Mouse (Mus musculus) gastrocnemius, postnatal 4 days (tissue): ENCODE results near the gene Galnt13. TPM values are rescaled to one million over a fixed set of nuclear protein-coding genes. Genes with fewer than 3 reads are reported as not detected.
"Not testable (repeated sequence)": the region's sequence is repeated elsewhere in the genome, so short reads cannot be mapped to it uniquely, and the experiment has no call there.

Experiments used
- DNase-seq, 2 experiments: peaks; one replicate each; pipeline ENCODE4 v3.0.0; 2021 to 2022; ENCODE audit warnings: low spot score in 2 of 2, mixed read lengths in 2 of 2
- total RNA-seq, 2 experiments: library from RNA; stranded (reverse); gene quantifications; 2 replicates each; pipeline ENCODE4 v1.2.3; 2021

The Galnt13 gene
- total RNA-seq, 2 experiments from 2014 or later: 0.16 to 0.44 TPM

DNA sequence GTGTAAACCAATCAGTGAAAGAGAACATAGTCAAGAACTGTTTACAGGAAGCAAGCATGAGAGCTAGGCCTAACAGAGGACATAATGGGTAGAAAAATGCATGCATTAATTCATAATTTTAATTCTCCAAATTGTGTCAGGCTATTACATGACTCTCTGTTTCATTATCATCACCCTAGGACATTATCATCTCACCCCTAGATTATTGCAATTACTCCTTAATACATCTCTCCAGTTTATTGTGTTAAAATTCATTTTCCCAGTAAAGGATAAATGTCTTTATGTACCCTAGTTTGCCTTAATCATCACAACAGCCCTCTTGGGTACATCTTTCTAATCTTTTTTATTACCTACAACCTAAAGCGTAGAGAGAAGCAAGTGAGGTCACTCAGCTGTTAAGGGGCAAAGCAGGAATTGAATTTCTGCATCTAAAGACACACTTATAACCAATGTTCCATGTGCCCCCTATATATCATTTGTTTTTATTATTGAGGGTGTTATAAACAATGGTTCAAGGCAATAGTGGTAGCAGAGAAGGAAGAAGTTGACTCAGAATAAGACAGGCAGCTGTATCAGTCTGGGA, 479.1 kb downstream of the Galnt13 start:
- DNase-seq: no peak

DNA sequence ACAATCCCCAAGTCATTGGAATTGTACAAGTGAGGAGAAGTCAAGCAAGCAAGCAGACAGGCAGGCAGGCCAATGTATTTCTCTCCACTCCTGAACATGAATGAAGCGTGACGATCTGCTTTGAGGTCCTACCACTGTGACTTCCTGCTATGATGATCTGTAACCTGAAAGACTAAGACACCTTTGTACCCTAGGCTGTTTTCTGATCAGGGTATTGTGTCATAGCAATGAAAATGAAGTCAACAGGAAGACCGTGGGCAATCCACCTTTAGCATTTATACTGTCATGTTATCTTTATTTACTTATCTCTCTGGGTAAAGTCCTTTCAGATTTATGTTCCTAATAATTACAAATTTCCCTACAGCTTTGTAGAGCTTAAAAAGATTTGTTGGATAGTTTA, 500.3 kb downstream of the Galnt13 start:
- DNase-seq: no peak

DNA sequence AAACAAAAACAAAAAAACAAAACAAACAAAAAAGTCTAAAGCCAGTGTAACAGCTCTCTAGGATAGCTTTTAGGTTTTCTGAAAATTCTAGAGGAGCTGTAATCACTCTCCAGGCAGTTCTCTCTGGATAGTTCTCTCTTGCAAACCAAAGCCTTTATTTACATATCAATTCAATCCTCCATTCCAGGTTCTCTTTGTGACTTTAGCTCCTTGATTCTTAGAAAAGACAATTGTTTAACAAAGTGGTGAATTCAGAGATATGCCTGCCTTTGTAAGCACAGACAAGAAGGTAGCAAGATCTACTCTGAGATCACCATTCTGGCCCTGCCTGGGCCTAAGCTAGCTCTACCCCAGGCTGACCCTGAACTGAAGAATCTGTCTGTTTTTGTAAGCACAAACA, 501.2 kb downstream of the Galnt13 start:
- no peak for DNase-seq

DNA sequence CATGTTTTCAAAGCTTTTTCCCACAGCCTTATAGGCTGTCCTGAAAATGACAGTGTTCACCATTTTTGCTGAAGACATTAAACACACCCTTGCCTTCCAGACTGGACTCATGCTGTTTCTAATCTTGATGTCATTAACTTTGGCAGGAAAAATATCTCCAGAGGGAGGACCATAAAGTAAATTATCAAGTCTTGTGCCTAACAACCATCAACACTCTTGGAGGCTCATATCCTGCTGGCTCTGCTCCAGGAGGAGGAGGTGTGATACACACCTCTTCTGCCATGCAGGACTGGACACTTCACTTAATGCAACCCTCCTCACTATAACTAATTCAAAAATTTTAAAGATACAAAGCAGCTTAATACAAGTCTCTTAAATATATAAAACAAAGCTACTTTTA, 502.0 kb downstream of the Galnt13 start:
- DNase-seq: no peak

DNA sequence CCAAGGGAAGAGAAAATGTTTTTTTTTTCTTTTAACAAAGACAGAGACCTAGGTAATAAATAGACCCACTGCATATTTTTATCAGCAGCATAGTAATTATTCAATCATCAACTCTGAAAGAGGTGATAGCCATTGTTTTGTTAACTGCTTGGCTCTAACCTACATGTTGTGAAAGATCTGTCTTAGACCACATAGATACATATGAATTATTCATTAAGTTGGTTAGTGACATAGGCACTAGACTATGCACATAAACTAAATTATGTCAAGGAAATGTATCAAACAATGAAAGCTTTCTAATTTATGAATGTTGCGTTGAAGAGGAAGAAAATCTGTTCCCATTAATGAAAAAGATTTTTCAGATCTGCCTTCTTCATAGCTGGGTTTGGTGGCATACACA, 507.3 kb downstream of the Galnt13 start:
- no peak for DNase-seq

DNA sequence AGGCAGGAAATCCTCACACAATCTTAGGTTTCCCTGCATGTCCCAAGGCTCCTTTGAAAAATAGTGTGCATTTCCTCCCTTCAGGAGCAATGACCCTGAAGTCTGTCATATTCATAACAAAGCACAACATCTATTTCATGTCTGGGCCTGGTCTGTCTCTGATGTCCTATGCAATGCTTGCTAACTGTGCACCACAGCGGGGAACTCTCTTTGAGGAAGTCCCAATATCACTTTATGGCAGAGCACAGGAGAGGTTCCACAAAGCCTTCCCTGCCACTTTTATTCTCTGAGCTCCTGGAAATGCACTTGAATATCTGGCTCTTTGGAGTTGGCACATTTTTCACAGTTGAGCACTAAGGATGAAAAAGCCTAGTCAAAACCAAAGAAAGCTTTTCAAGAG, 547.7 kb downstream of the Galnt13 start:
- no peak for DNase-seq

DNA sequence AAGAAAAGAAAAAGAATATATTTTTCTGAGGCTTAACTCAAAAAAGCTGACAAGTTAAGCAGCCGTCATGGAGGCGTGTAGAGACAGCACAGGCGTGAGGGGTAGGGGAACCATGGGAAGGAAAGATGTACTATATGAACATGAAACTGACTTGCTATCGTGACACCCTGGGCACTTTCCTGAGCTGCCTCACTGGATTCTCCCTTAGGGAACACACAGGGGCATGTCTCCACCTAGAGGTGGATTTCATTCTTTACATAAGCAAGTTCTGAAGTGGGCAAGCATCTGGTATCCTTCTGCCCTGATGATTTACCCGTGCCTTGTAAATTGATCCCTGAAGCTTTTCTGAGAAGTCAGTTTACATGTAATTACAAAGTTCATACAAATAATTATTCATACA, 586.4 kb downstream of the Galnt13 start:
- not testable (repeated sequence) for DNase-seq

DNA sequence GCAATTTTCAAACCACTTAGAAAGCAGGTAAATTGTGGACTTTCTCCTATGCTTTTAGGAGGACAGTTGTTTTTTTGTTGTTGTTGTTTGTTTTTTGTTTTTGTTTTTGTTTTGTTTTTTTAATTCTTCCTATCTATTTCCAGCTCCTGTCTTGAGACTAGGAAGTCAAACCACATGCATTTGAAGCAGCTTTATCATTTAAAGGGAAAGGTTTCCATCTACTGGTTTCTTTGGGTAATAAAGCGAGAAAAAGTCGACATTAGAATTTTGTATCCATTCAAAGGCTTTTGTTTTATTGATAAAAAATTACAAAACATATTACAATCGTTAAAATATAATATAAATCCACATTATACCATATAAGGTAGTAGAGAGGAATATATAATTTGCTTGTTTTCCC, 598.5 kb downstream of the Galnt13 start:
- no peak for DNase-seq

DNA sequence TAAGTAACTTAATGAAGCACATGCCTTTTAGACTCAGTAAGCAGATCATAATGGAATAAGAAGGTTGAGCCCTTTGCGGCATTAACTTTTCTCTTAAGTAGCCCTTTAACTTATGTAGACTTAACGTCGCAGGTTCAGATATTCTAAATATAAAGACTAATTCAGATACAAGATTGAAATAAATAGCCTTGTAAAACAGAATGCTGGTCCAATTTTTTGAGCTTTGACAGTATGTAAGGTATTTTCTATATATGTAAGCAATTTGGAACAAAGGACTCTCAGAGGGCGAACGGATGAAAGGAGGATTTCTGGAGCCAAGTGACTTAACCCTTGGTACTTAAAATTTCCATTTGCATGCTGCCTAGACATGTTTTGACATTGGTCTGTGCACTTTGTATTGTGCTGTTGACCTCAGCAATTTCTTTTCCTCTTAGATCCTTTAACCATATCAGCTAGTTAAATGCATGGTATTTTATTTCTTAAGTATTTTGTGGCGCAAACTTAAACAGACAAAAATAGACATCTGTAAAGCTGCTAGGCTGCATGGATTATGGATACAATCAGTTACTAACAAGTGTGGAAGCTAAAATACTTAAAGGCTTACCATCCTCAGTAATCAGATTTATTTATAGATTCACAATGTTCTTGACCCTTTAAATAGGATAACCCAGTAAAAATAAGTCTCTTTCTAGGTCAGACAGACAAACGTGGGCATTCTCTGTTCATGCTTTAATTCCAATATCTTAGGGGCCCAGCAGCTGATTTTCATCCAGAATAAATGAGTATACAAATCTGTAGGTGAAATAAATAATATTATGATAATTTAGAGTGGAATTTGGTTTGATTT, 629.6 kb downstream of the Galnt13 start:
- DNase-seq: no peak

DNA sequence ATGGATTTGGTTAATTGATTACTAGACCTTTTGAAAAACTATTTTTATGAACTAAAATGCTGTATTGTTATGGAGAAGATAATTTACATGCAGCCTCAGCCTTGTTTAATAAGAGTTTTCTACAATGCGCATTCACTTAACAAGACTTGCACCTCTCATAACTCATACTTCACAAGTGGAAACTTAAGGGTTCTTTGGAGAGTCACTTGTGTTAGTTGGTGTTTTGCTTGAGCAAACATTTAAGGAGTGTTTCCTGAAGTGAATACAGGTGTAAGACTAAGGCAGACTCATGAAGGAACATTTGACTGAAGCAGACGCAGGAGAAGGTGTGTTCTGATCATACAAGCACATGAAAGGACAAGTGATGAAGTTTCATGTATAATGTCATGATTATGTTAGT, 649.5 kb downstream of the Galnt13 start:
- DNase-seq: no peak

DNA sequence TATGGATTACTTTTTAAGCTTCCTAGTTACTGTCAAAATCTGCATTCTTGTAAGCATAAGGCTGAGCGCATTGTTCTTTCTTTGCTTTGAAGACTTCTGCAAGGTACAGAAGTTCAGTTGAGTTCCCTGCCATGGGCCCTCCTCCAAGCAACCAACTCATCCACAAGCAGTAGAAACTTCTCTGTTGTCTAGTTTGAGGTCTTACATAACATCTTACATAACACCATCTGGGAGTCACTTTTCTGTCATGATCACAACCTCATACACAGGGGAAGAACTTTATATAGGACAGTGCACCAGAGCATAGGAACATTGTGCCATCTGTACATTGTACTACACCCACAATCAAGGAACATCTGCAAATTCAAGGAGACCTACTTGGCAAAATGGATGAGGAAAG, 651.9 kb downstream of the Galnt13 start:
- no peak for DNase-seq

DNA sequence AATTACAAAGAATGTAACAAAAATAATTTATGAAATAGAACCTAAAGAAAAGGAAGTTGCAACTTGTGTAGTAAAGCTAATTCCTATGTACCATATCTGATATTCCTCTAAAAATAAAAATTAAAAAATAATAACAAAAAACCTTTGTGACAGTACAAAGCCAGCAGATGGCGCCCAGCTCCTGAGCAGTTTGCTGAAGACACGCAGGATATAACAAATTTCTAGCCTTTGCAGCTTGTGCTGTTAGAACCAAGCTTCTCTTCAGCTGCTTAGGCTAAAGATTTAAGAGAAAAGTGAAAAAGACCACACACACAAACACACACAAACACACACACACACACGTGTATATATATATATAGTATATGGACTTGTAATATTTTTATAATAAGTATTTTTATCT, 654.2 kb downstream of the Galnt13 start:
- peak in 1 of 2 experiments; percentile 10 for DNase-seq

DNA sequence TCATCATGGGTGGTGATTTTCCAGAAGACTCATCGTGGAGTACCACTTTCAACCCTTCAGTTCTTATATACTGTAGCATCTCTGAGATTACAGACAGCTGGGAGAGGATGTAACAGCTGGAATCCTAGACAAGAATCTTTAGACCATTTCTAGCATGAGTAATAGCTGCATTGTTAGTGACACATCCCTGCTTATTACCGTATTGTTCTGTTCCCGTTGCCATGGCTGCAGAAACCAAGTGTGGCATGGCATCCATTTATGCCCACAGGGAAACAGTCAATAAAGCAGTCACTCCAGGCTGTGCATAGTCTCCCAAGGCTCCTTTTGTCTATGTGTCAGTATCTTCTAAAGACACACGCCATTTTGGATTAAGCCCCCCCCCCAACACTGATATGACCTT, 655.4 kb downstream of the Galnt13 start:
- no peak for DNase-seq

DNA sequence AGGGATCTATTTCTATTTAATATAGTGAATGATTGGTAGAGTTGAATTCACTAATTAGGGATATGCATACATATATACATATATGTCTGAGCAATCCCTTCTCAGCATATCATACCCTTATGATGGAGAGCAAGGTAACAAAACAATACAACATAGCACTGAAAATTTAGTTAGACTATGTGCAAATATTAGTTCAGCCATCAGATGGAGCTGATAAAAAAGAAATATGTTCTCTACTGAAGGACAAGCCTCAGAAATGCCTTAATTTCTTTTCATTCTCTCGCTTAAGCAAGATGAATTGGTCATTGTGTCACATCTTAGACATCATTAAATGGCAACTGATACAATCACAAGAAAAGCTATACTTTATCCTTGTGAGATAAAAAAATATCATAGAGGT, 663.0 kb downstream of the Galnt13 start:
- no peak for DNase-seq

DNA sequence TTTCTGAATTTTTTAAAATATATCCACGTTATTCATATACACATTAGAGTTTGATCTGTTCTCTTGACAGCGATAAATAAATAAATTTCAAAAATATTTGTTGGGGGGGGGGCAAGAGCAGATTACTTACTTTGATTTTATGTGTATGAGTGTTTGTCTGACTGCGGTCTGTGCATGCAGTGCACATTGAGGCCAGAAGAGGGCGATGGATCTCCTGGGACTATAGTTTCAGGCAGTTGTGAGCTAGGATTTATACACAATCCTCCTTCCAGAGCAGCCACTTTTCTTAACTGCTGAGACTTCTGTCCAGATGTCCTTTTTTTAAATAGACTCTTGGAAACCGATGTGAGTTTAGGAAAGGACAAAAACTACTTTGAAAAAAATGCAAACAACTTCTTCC, 665.2 kb downstream of the Galnt13 start:
- DNase-seq: peak in 1 of 2 experiments; percentile 7

DNA sequence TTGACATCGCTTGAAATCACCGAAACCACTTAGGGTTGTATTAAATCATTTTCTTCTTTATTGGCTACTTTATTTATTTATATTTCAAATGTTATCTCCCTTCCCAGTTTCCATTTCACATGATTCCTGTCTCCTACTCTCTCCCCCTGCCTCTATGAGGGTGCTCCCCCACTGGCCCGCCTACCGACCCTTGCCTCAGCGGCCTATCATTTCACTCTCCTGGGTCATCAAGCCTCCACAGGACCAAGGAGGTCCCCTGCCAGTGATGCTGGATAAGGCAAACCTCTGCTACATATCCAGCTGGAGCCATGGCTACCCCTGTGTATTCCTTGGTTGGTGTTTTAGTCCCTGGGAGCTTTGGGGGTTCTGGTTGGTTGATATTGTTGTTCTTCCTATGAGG, 667.4 kb downstream of the Galnt13 start:
- no peak for DNase-seq

DNA sequence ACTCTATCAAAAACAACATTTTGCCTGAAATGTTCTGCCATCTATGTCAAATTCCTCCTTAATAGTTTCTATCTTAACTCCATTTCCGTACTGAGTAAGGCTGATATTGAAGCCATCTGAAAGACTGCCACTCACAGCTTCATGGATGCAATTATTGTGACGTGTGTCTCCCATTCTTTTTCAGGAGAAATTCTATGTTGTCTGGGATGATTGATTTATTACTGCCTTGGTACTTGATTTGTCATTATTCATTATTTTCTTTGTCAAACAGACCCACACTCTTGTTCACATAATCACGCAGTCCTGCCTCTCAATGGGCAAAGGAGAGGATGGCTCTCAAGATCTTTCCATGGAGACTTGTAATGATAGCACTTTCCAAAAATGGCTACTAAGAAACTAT, 671.7 kb downstream of the Galnt13 start:
- DNase-seq: no peak

DNA sequence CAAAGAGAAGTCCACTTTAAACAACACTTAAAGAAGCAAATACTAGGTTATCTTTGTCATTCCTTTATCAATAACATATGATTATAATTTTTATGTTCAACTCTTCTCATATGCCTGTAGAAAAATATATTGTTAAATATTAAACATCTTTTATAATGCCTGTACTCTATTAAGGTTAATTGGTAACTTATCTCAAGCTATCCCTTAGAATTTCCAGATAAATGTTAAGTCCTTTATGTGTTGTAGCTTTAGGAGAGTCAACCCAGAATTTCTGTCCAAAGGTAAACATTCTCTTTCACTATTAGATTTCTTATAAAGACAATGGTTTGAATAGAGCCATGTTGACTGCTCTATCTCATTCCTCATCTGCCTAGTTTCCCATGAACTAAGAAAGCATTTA, 717.0 kb downstream of the Galnt13 start:
- no peak for DNase-seq

DNA sequence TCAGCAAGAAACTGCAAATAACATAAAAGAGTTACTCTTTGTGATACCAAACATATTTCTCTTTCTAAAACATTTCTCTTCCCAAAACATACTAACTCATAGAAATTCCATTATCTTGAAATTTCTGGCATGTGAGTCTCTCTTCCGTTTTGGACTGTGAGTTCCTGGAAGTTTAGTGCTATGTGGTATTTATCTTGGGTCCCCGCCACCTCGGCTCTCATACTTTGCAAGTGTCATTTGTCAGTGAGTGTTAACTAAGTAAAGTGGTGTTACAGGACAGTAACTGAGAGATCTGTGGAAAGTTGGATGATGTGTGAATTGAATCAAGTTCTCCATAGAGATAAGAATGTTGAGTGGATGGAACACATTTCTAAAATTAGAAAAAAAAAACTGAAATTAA, 728.7 kb downstream of the Galnt13 start:
- DNase-seq: no peak
